30 mouse cellular contexts compared by ENCODE assay signal in the genomic region with DNA sequence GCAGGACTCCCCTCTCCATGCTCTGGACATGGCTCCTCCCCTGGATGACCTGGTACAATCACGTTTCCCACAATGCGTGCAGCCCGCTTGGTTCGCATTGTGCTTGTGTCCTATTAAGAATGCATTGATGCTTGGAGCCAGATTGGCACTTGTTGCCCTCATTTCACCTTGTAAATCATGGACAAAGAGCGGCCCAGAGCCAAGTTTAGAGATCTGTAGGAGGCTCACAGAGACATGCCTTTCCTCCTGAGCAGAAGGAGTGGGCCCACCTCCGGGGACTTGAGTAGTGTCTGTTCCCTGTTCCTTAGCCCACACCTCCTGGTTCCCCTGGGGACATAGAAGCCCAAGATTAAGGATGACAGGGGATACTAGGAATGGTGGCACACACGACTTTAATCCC.
"Had no signal": no experiment of that assay in that cellular context is flagged by ENCODE, and none has a peak within 500 bp of the region (broad histone marks: within the 10 kb centered on the region; RNA-seq: fewer than 3 reads in every experiment).

No protein-coding gene starts in this region.

- DNase-seq: left cerebral cortex, postnatal 4 days; liver; liver, embryonic 13.5 days; liver, postnatal 0 days; lung, adult 18-20 months; lung, adult 2 months; lung, embryonic 14.5 days; lung, postnatal 10 days; lung, postnatal 14 days; lung, postnatal 36 days; lung, postnatal 4 days; midbrain, embryonic 14.5 days had no signal

- H3K27ac ChIP-seq: limb, embryonic 10.5 days; limb, embryonic 12.5 days; limb, embryonic 13.5 days; limb, embryonic 15.5 days; liver, embryonic 12.5 days; liver, embryonic 13.5 days; liver, embryonic 14.5 days; liver, embryonic 15.5 days; lung, embryonic 15.5 days; macrophage; midbrain, embryonic 12.5 days; midbrain, embryonic 15.5 days had no signal

- H3K27me3 ChIP-seq: limb, embryonic 12.5 days; limb, embryonic 13.5 days; limb, embryonic 15.5 days; liver, embryonic 12.5 days; liver, embryonic 13.5 days; liver, embryonic 15.5 days; lung, embryonic 15.5 days; megakaryocyte, embryonic 14.5 days; midbrain, embryonic 12.5 days; midbrain, embryonic 15.5 days had no signal

- H3K4me3 ChIP-seq: left cerebral cortex, adult 2 months; limb, embryonic 10.5 days; limb, embryonic 12.5 days; limb, embryonic 13.5 days; limb, embryonic 15.5 days; liver, embryonic 12.5 days; liver, embryonic 13.5 days; liver, embryonic 15.5 days; lung, embryonic 15.5 days; megakaryocyte, embryonic 14.5 days; midbrain, embryonic 12.5 days; midbrain, embryonic 15.5 days; myocyte had no signal

- H3K36me3 ChIP-seq: midbrain, embryonic 15.5 days had no signal

- H3K4me1 ChIP-seq: limb, embryonic 12.5 days; limb, embryonic 13.5 days; limb, embryonic 15.5 days; liver, embryonic 12.5 days; liver, embryonic 13.5 days; liver, embryonic 15.5 days; lung, embryonic 15.5 days; megakaryocyte, embryonic 14.5 days; midbrain, embryonic 12.5 days; midbrain, embryonic 15.5 days had no signal

- H3K9ac ChIP-seq: limb, embryonic 12.5 days; limb, embryonic 13.5 days; limb, embryonic 15.5 days; liver, embryonic 12.5 days; liver, embryonic 13.5 days; liver, embryonic 14.5 days; liver, embryonic 15.5 days; liver, postnatal 0 days; lung, embryonic 14.5 days; lung, embryonic 15.5 days; midbrain, embryonic 12.5 days; midbrain, embryonic 15.5 days had no signal

- H3K9me3 ChIP-seq: limb, embryonic 10.5 days; limb, embryonic 12.5 days; limb, embryonic 13.5 days; limb, embryonic 15.5 days; liver, embryonic 12.5 days; liver, embryonic 13.5 days; liver, embryonic 15.5 days; lung, embryonic 15.5 days; megakaryocyte, embryonic 14.5 days; midbrain, embryonic 12.5 days; midbrain, embryonic 15.5 days had no signal

- H3K4me2 ChIP-seq: limb, embryonic 12.5 days; limb, embryonic 13.5 days; limb, embryonic 15.5 days; liver, embryonic 11.5 days; liver, embryonic 12.5 days; liver, embryonic 13.5 days; liver, embryonic 15.5 days; lung, embryonic 14.5 days; lung, embryonic 15.5 days; midbrain, embryonic 11.5 days; midbrain, embryonic 12.5 days; midbrain, embryonic 15.5 days had no signal

- ATAC-seq: liver, embryonic 12.5 days; liver, postnatal 0 days; lung, postnatal 0 days; midbrain, embryonic 15.5 days; midbrain, embryonic 16.5 days had no signal
